Mouse (Mus musculus) neural tube, embryonic 13.5 days (tissue): ENCODE results near the gene Fcgr2b. TPM values are rescaled to one million over a fixed set of nuclear protein-coding genes. Genes with fewer than 3 reads are reported as not detected.

Experiments
- ATAC-seq: fragments of 200-750 bp; cut with Nextera tagmentation; 2 replicates; pipeline ENCODE4 v1.8.0; 2017; ENCODE audit warnings: low read depth, mild to moderate bottlenecking, moderate TSS enrichment, moderate library complexity
- H3K27ac ChIP-seq: fragments of 300-500 bp; sonication (generic); replicated peaks from 2 replicates; pipeline ENCODE4 v1.5.1; 2015; ENCODE audit warnings: moderate library complexity, mild to moderate bottlenecking, inconsistent platforms
- H3K27me3 ChIP-seq: fragments of 300-500 bp; sonication (generic); 2 replicates; pipeline ENCODE4 v1.6.1; 2015; ENCODE audit warnings: mild to moderate bottlenecking, inconsistent platforms
- H3K36me3 ChIP-seq: fragments of 300-500 bp; sonication (generic); 2 replicates; pipeline ENCODE4 v1.6.1; 2015; ENCODE audit warnings: mild to moderate bottlenecking, inconsistent platforms
- H3K4me1 ChIP-seq: fragments of 300-500 bp; sonication (generic); replicated peaks from 2 replicates; pipeline ENCODE4 v1.6.1; 2015; ENCODE audit warnings: inconsistent platforms
- H3K4me2 ChIP-seq: fragments of 300-500 bp; sonication (generic); 2 replicates; pipeline ENCODE4 v1.6.1; 2015; ENCODE audit warnings: inconsistent platforms, mild to moderate bottlenecking, moderate library complexity
- H3K4me3 ChIP-seq: fragments of 300-500 bp; sonication (generic); 2 replicates; pipeline ENCODE4 v1.5.1; 2015; ENCODE audit warnings: mild to moderate bottlenecking, inconsistent platforms
- H3K9ac ChIP-seq: fragments of 300-500 bp; sonication (generic); 2 replicates; pipeline ENCODE4 v1.6.1; 2015; ENCODE audit warnings: moderate library complexity, mild to moderate bottlenecking, inconsistent platforms
- H3K9me3 ChIP-seq: fragments of 300-500 bp; sonication (generic); 2 replicates; pipeline ENCODE4 v1.6.1; 2016; ENCODE audit warnings: inconsistent platforms
- WGBS: fragments of 180-500 bp; shearing (Covaris S2); methylation state at CpG from one replicate; pipeline ENCODE4 v1.1.7; 2015; 5-methylcytosine and 5-hydroxymethylcytosine counted together
- polyA plus RNA-seq: library from polyadenylated mRNA; unstranded; fragments of >200 nt; fragmentation: Nextera tagmentation; extraction: Ambion mirVana; gene quantifications from 2 replicates; pipeline ENCODE4 v1.2.1, GENCODE M21; 2015

Fcgr2b gene
- polyA plus RNA-seq, 1 experiment from 2014 or later = 0.59 TPM

DNA sequence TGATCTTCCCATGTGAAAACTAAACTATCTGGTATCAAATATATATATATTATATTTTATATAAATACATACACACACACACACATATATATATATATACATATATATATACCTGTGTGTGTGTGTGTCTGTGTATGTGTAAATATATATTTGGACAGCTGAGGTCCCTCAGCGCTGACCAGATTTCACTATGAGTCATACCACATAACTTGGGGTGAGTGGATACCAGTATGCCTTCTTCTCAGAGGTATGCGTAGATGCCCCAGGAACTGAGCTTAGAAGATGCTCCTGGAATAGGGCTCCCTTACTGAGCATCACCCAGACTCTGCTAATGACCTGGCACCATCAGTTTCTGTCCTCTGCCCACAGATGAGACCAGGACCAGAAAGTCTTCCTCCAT lies 1.6 kb downstream of the Fcgr2b start:
- no peaks in the 10 kb centered on the region for H3K9me3 ChIP-seq
- no peaks in the 10 kb centered on the region for H3K36me3 ChIP-seq
- H3K9ac ChIP-seq = no peak overlapping the region
- H3K4me2 ChIP-seq = no peak overlapping the region
- ATAC-seq = no peak
- no peaks in the 10 kb centered on the region for H3K4me1 ChIP-seq
- H3K27ac ChIP-seq = no peak overlapping the region
- WGBS = 98% methylated on average over 2 of the region's 2 CpGs
- no peaks in the 10 kb centered on the region for H3K27me3 ChIP-seq
- no peak overlapping the region for H3K4me3 ChIP-seq

DNA sequence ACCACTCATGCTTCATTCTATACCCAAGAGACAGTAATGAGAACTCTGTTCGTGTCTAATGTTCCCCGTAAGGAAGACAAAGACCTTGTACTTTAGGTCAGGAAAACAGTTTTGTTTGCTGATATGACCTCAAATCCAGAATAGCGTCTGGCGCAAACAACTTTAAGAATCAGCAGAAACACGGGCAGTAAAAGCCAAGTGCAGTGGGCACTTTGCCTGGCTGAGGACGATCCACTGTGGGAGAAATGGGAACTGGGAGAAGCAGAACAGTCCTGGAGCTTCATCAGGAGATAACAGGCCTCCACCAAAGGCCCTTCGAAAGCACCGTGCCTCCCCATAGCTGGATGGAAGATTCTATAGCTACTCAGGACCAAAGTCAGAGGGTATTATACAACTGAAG lies 2.2 kb downstream of the Fcgr2b start:
- no peaks in the 10 kb centered on the region for H3K36me3 ChIP-seq
- no peak overlapping the region for H3K9ac ChIP-seq
- H3K9me3 ChIP-seq = no peaks in the 10 kb centered on the region
- no peak overlapping the region for H3K4me2 ChIP-seq
- no peak for ATAC-seq
- WGBS = 88% methylated on average over 8 of the region's 8 CpGs
- no peak overlapping the region for H3K27ac ChIP-seq
- H3K4me1 ChIP-seq = no peaks in the 10 kb centered on the region
- no peak overlapping the region for H3K4me3 ChIP-seq
- no peaks in the 10 kb centered on the region for H3K27me3 ChIP-seq

GRCm38 (mm10) chr1:170972936-170973335 lies 3.4 kb downstream of the Fcgr2b start:
- ATAC-seq = no peak
- H3K27me3 ChIP-seq = no peaks in the 10 kb centered on the region
- H3K27ac ChIP-seq = no peak overlapping the region
- no peaks in the 10 kb centered on the region for H3K36me3 ChIP-seq
- 95% methylated on average over 4 of the region's 4 CpGs for WGBS
- no peaks in the 10 kb centered on the region for H3K4me1 ChIP-seq
- H3K4me3 ChIP-seq = no peak overlapping the region
- no peak overlapping the region for H3K9ac ChIP-seq
- no peak overlapping the region for H3K4me2 ChIP-seq
- H3K9me3 ChIP-seq = no peaks in the 10 kb centered on the region

DNA sequence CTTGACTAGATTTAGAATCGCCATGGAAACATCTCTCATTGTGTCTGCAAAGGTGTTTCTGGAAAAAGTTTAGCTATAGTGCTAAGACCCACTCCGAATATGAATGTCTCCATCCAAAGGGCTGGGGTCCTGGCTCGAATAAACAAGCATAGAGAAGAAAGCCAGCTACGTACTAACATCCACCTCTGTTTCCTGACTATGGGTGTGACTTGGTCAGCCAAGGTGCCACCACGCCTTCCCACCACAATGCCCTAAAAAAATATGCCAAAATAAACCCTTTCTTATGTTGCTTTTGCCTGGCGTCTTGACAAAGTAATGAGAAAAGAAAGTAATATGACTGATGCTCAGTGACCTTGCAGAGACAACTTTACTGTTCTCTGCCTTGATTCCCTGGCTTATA lies 3.9 kb downstream of the Fcgr2b start:
- no peak for ATAC-seq

GRCm38 (mm10) chr1:170968576-170968975 lies 7.8 kb downstream of the Fcgr2b start:
- no peak overlapping the region for H3K4me2 ChIP-seq
- H3K9ac ChIP-seq = no peak overlapping the region
- H3K27me3 ChIP-seq = no peaks in the 10 kb centered on the region
- no peak for ATAC-seq
- no peaks in the 10 kb centered on the region for H3K4me1 ChIP-seq
- no peak overlapping the region for H3K4me3 ChIP-seq
- H3K36me3 ChIP-seq = no peaks in the 10 kb centered on the region
- 79% methylated on average over 1 of the region's 1 CpGs for WGBS
- H3K27ac ChIP-seq = no peak overlapping the region
- no peaks in the 10 kb centered on the region for H3K9me3 ChIP-seq

More for the DNA sequence above, 3.9 kb downstream of the Fcgr2b start:
- Histone ChIP-seq H3K4me2 (no peak overlapping the region), H3K9ac (no peak overlapping the region), H3K4me1 (no peaks in the 10 kb centered on the region), H3K36me3 (no peaks in the 10 kb centered on the region), H3K27me3 (no peaks in the 10 kb centered on the region), H3K9me3 (no peaks in the 10 kb centered on the region), H3K4me3 (no peak overlapping the region), H3K27ac (no peak overlapping the region)
- WGBS = 85% methylated on average over 6 of the region's 6 CpGs

- no peak for ATAC-seq
- no peak overlapping the region for H3K9ac ChIP-seq
- no peak overlapping the region for H3K4me3 ChIP-seq
Observed at GRCm38 (mm10) chr1:170967581-170967980, 8.8 kb downstream of the Fcgr2b start.

DNA sequence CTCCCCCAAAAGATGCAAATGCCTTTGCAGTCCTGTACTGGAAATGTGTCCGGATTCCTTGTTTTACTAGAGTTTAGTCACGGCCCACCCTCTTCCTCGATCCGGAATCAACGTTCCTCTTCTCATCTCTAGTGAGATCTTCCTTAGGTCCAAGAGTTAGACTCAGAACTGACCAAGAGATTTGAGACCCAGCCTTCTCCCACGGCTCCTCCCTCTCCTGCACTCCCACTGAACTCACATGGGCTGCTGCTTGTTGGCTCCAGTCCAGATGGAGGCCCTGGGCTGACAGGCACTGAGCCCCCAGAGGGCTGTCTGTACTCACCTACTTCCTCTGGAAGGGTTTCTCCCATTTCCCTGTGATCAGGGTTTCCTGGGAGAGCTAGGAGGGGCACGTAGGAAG lies 13.3 kb downstream of the Fcgr2b start:
- no peaks in the 10 kb centered on the region for H3K9me3 ChIP-seq
- no peak overlapping the region for H3K27ac ChIP-seq
- ATAC-seq = no peak
- no peak overlapping the region for H3K9ac ChIP-seq
- H3K4me2 ChIP-seq = no peak overlapping the region
- H3K4me3 ChIP-seq = no peak overlapping the region
- no peaks in the 10 kb centered on the region for H3K27me3 ChIP-seq
- WGBS = 81% methylated on average over 7 of the region's 7 CpGs
- no peaks in the 10 kb centered on the region for H3K36me3 ChIP-seq
- H3K4me1 ChIP-seq = 0 out of 2 replicates have a peak, but pooled peaks cover 6% of the 10 kb centered on the region

More at GRCm38 (mm10) chr1:170967581-170967980, 8.8 kb downstream of the Fcgr2b start:
- Histone ChIP-seq H3K4me2 (no peak overlapping the region), H3K9me3 (no peaks in the 10 kb centered on the region), H3K4me1 (0 out of 2 replicates have a peak, but pooled peaks cover 6% of the 10 kb centered on the region), H3K36me3 (no peaks in the 10 kb centered on the region), H3K27me3 (no peaks in the 10 kb centered on the region), H3K27ac (no peak overlapping the region)
- 81% methylated on average over 3 of the region's 3 CpGs for WGBS

DNA sequence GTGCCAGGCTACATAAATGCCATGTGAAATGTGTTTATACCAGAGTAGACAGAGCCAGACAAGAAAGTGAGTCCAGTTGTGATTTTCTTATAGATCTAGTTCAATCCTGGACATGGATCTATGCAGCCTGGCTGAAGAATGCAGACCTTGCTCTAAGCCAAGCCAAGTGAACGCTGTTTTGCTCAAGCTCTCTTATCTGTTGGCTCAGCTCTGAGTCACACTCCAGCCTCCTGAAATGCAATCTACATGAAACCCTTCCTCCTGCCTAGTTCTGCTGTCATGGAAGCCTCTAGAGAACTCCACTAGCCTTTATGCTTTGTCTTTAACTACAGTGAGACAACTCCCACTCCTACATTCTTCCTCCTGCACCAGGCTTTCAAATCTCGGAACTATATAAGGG lies 14.0 kb downstream of the Fcgr2b start:
- ATAC-seq = no peak
- Histone ChIP-seq H3K27ac (no peak overlapping the region), H3K4me1 (0 out of 2 replicates have a peak, but pooled peaks cover 6% of the 10 kb centered on the region), H3K36me3 (no peaks in the 10 kb centered on the region), H3K9me3 (no peaks in the 10 kb centered on the region), H3K4me2 (no peak overlapping the region), H3K27me3 (no peaks in the 10 kb centered on the region), H3K9ac (no peak overlapping the region), H3K4me3 (no peak overlapping the region)
- WGBS = 80% methylated on average over 2 of the region's 2 CpGs

DNA sequence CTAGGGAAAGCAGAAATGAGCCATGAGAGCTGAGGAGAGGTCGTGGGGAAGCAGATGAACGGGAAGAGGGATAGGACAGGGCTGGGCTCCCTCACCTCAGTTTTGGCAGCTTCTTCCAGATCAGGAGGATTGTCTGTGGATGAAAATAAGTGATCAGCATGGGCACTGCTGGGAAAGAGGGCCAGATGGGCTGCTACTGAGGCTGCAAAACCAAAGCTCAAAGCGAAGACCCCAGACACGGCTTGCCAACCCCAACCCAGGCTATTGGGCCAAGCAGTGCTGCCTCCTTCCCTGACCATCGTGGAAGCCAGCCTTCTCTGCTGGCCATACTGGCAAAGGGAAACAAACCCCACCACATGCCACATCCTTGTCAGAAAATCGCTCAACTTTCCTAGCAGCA lies 15.2 kb downstream of the Fcgr2b start:
- H3K4me1 ChIP-seq = 0 out of 2 replicates have a peak, but pooled peaks cover 6% of the 10 kb centered on the region
- no peaks in the 10 kb centered on the region for H3K9me3 ChIP-seq
- H3K27me3 ChIP-seq = no peaks in the 10 kb centered on the region
- no peak overlapping the region for H3K9ac ChIP-seq
- WGBS = 85% methylated on average over 6 of the region's 6 CpGs
- no peak for ATAC-seq
- no peaks in the 10 kb centered on the region for H3K36me3 ChIP-seq
- no peak overlapping the region for H3K27ac ChIP-seq
- H3K4me2 ChIP-seq = no peak overlapping the region
- no peak overlapping the region for H3K4me3 ChIP-seq

GRCm38 (mm10) chr1:170959791-170960190 lies 16.6 kb downstream of the Fcgr2b start:
- Histone ChIP-seq H3K9me3 (no peaks in the 10 kb centered on the region), H3K27me3 (no peaks in the 10 kb centered on the region), H3K27ac (no peak overlapping the region), H3K36me3 (no peaks in the 10 kb centered on the region), H3K4me3 (no peak overlapping the region), H3K9ac (no peak overlapping the region), H3K4me2 (no peak overlapping the region), H3K4me1 (0 out of 2 replicates have a peak, but pooled peaks cover 6% of the 10 kb centered on the region)
- no peak for ATAC-seq
- 79% methylated on average over 2 of the region's 2 CpGs for whole genome bisulfite sequencing

DNA sequence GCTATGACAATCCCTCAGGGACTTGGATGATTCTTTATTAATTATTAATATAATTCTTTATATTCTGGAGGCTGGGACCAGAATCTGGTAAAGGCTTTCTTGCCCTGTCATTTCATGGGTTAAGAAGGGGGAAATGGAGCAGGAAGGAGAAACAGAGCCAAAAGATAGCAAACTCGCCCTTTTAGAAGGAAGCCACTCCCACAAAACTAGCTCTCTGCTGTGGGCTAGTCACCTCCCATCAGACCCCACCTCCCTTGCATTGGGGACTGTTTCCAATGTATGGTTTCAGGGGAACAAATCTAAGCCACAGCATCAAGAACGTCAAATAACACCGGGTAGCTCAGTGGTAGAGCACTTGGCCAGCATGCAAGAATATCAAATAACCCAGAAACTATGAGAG lies 18.1 kb downstream of the Fcgr2b start:
- H3K36me3 ChIP-seq = no peaks in the 10 kb centered on the region
- no peak overlapping the region for H3K4me2 ChIP-seq
- H3K27ac ChIP-seq = no peak overlapping the region
- no peak for ATAC-seq
- 67% methylated on average over 3 of the region's 3 CpGs for WGBS
- H3K4me1 ChIP-seq = 0 out of 2 replicates have a peak, but pooled peaks cover 4% of the 10 kb centered on the region
- H3K9me3 ChIP-seq = no peaks in the 10 kb centered on the region
- H3K9ac ChIP-seq = no peak overlapping the region
- no peaks in the 10 kb centered on the region for H3K27me3 ChIP-seq
- H3K4me3 ChIP-seq = no peak overlapping the region

DNA sequence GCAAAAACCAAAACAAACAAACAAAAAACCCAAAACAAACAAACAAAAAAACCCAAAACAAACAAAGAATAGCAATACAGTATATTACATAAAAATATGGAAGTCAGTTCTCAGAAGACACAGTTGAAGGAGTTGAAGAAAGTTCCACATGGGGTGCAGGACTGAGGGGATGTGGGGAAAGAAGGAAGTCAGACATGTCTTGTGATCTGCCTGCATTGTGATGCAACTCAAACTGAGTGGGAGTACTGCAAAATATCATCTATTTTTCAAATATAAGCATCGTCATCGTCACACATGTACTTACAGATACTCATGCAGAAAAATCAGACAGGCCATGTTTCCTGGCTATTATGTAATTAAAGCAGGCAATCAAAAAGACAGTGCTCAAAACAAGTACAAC lies 23.2 kb downstream of the Fcgr2b start:
- WGBS = 92% methylated on average over 2 of the region's 2 CpGs
- Histone ChIP-seq H3K9ac (no peak overlapping the region), H3K27me3 (no peaks in the 10 kb centered on the region), H3K9me3 (no peaks in the 10 kb centered on the region), H3K4me2 (no peak overlapping the region), H3K27ac (no peak overlapping the region), H3K4me3 (no peak overlapping the region), H3K36me3 (no peaks in the 10 kb centered on the region), H3K4me1 (no peaks in the 10 kb centered on the region)
- no peak for ATAC-seq

DNA sequence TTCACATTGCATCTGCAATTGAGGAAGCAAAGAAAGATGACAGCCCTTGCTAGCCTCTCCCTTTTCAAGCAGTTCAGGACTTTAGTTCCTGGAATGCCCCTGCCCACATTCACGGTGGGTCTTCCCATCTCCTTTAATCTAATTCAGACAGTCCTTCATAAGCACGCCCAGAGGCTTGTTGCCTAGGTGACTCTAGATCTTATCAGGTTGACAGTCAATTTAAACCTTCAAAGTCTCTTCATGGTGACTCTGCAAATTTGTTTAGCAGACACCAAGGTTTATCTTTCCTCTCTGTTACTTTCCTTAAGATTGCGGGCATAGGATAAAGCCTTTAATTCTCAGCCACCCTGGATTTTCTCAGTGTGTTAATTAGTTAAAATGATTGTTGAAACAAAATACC lies 25.6 kb downstream of the Fcgr2b start:
- Histone ChIP-seq H3K36me3 (no peaks in the 10 kb centered on the region), H3K27me3 (no peaks in the 10 kb centered on the region), H3K4me2 (no peak overlapping the region), H3K4me3 (no peak overlapping the region), H3K9me3 (0 out of 2 replicates have a peak, but pooled peaks cover 3% of the 10 kb centered on the region), H3K4me1 (no peaks in the 10 kb centered on the region), H3K27ac (no peak overlapping the region), H3K9ac (no peak overlapping the region)
- 81% methylated on average over 3 of the region's 3 CpGs for WGBS
- no peak for ATAC-seq
